In genomic region chr4:33147825-33148224, GRCm38 (mm10) we compare ENCODE assay signal across 9 mouse cellular contexts. TPM values are rescaled to one million over a fixed set of nuclear protein-coding genes. Genes with fewer than 3 reads are reported as not detected.
DNase-seq lines count a peak whose midpoint lies in the region; ATAC-seq and TF ChIP-seq lines count a peak whose summit lies in the region.
"Had no signal": no experiment of that assay in that cellular context is flagged by ENCODE, and none has a peak within 500 bp of the region (broad histone marks: within the 10 kb centered on the region; RNA-seq: fewer than 3 reads in every experiment).

No protein-coding gene starts in this region.

- no peak for TF ChIP-seq POLR2A in CH12.LX (IDR thresholded peaks at IDR 0.05; ENCODE audit: low read depth, low read length)

- dilution Hi-C loops in CH12.LX (cut with MboI; ENCODE audit: extremely low pct_ligation_motif_present, extremely low pct_unique_long_range_greater_than_20kb, low sequenced_read_pairs): no loop called here

- H3K27ac ChIP-seq in CH12.LX (ENCODE audit: insufficient read depth, low read depth): no peak overlapping the region
- H3K27ac ChIP-seq: macrophage had no signal

- no peak for TF ChIP-seq EP300 in CH12.LX (IDR thresholded peaks at IDR 0.05; ENCODE audit: low read length)

- H3K36me3 ChIP-seq in CH12.LX (replicated peaks in 1 of 2; ENCODE audit: control insufficient read depth in 1 of 2, insufficient read depth in 1 of 2, low read length in 1 of 2): no peaks in the 10 kb centered on the region

- peak; percentile 61 to 67 for TF ChIP-seq CTCF in CH12.LX (conservative IDR thresholded peaks at IDR 0.05 in 1 of 2, IDR thresholded peaks at IDR 0.05 in 1 of 2; ENCODE audit: low read depth in 2 of 2, low read length in 2 of 2)

- ATAC-seq in activated CD4-positive, CD25-positive, alpha-beta regulatory T cell, adult 4 months: peak; percentile 30
- no peak for ATAC-seq in monocyte, adult 5-6 weeks (replicated peaks; ENCODE audit: insufficient number of reproducible peaks, low FRiP score, low TSS enrichment, poor library complexity, severe bottlenecking)

- H3K4me3 ChIP-seq in CH12.LX (replicated peaks in 1 of 3; ENCODE audit: low read depth in 2 of 3, low read length in 2 of 3, poor library complexity in 1 of 3): no peak overlapping the region

- no peak overlapping the region for H3K4me2 ChIP-seq in CH12.LX (ENCODE audit: insufficient read depth, low read depth, poor library complexity, severe bottlenecking)

- no peak overlapping the region for H3K9ac ChIP-seq in CH12.LX (ENCODE audit: insufficient read depth, low read depth)

- H3K4me1 ChIP-seq in CH12.LX (ENCODE audit: control insufficient read depth in 1 of 2, insufficient read depth in 2 of 2): peaks cover 23 to 45% of the 10 kb centered on the region in 2 experiments

- TF ChIP-seq RAD21 in CH12.LX (IDR thresholded peaks at IDR 0.05; ENCODE audit: low read depth, low read length): peak; percentile 51

- H3K9me3 ChIP-seq in CH12.LX (replicated peaks; ENCODE audit: low read length): no peaks in the 10 kb centered on the region

- H3K27me3 ChIP-seq in CH12.LX (replicated peaks): peaks cover 3% of the 10 kb centered on the region

- in situ Hi-C loops in CH12.LX (cut with MboI; ENCODE audit: low pct_ligation_motif_present, low pct_unique_long_range_greater_than_20kb, low sequenced_read_pairs): loop anchor here (10.0 kb wide), 1 partner anchor 137 kb away; no protein-coding TSS in a partner anchor

- H3K79me2 ChIP-seq in CH12.LX (replicated peaks; ENCODE audit: control insufficient read depth, extremely low read depth, insufficient read depth, poor library complexity, severe bottlenecking): no peaks in the 10 kb centered on the region

- peak; percentile 55 for DNase-seq in layer of hippocampus, adult 11-12 months (ENCODE audit: low spot score)
- no peak for DNase-seq in layer of hippocampus, adult 9-10 months (ENCODE audit: low spot score)
- DNase-seq in CH12.LX (ENCODE audit: extremely low read depth): peak; percentile 83
- peak; percentile 34 for DNase-seq in embryo, embryonic 9.5 days (ENCODE audit: extremely low spot score)
- DNase-seq in layer of hippocampus, postnatal 10 days (ENCODE audit: low spot score in 2 of 2): peak; percentile 54 to 61
- peak; percentile 80 for DNase-seq in retina, postnatal 1 day

TF ChIP-seq in CH12.LX, 34 proteins besides CTCF, POLR2A, EP300 and RAD21:
- no peak for TF ChIP-seq MYC (IDR thresholded peaks at IDR 0.05; ENCODE audit: low read depth, low read length)
- TF ChIP-seq ELF1 (IDR thresholded peaks at IDR 0.05; ENCODE audit: low read depth, low read length): no peak
- TF ChIP-seq NRF1 (IDR thresholded peaks at IDR 0.05; ENCODE audit: low read depth, low read length): no peak
- TF ChIP-seq UBTF (IDR thresholded peaks at IDR 0.05; ENCODE audit: low read depth, low read length): no peak
- TF ChIP-seq USF2 (conservative IDR thresholded peaks at IDR 0.05; ENCODE audit: low read depth, low read length): no peak
- TF ChIP-seq USF1 (IDR thresholded peaks at IDR 0.05; ENCODE audit: low read depth, low read length): no peak
- no peak for TF ChIP-seq ZMIZ1 (IDR thresholded peaks at IDR 0.05; ENCODE audit: low read depth, low read length)
- no peak for TF ChIP-seq NELFE (IDR thresholded peaks at IDR 0.05; ENCODE audit: low read depth, low read length)
- no peak for TF ChIP-seq MAX (IDR thresholded peaks at IDR 0.05; ENCODE audit: low read length)
- no peak for TF ChIP-seq CHD1 (IDR thresholded peaks at IDR 0.05; ENCODE audit: low read depth, low read length)
- TF ChIP-seq ETS1 (conservative IDR thresholded peaks at IDR 0.05; ENCODE audit: low read depth, low read length): no peak
- no peak for TF ChIP-seq KAT2A (IDR thresholded peaks at IDR 0.05; ENCODE audit: insufficient replicate concordance, low read length)
- TF ChIP-seq SIN3A (IDR thresholded peaks at IDR 0.05; ENCODE audit: low read length): 0 out of 2 replicates have a peak, but pooled peaks have one; percentile 26
- TF ChIP-seq IRF4 (IDR thresholded peaks at IDR 0.05; ENCODE audit: low read depth, low read length): no peak
- TF ChIP-seq SMC3 (IDR thresholded peaks at IDR 0.05; ENCODE audit: low read depth, low read length): peak; percentile 61
- TF ChIP-seq MAFK (IDR thresholded peaks at IDR 0.05; ENCODE audit: insufficient replicate concordance, low read length): no peak
- TF ChIP-seq MEF2A (IDR thresholded peaks at IDR 0.05; ENCODE audit: borderline replicate concordance, low read depth, low read length): no peak
- peak; percentile 27; the same call in 1 of the 2 replicates for TF ChIP-seq MAZ (IDR thresholded peaks at IDR 0.05; ENCODE audit: low read depth, low read length)
- TF ChIP-seq ZKSCAN1 (IDR thresholded peaks at IDR 0.05; ENCODE audit: borderline replicate concordance, low read depth, low read length): no peak
- no peak for TF ChIP-seq TCF12 (IDR thresholded peaks at IDR 0.05; ENCODE audit: low read depth, low read length)
- no peak for TF ChIP-seq CHD2 (IDR thresholded peaks at IDR 0.05; ENCODE audit: low read length)
- TF ChIP-seq ZNF384 (IDR thresholded peaks at IDR 0.05; ENCODE audit: low read depth, low read length): no peak
- no peak for TF ChIP-seq RCOR1 (conservative IDR thresholded peaks at IDR 0.05; ENCODE audit: low read depth, low read length)
- no peak for TF ChIP-seq TBP (conservative IDR thresholded peaks at IDR 0.05; ENCODE audit: low read depth, low read length)
- no peak for TF ChIP-seq MXI1 (IDR thresholded peaks at IDR 0.05; ENCODE audit: low read depth, low read length)

RNA-seq across cellular contexts. Expression of gene Gabrr1, which starts 15.5 kb away (rescaled TPM):
- total RNA-seq in CH12.LX (2012; rRNA removed): 43.3 and 52.3 TPM in 2 replicates
- 76.9 and 82.0 TPM in 2 replicates for total RNA-seq in CH12.LX (2014; rRNA removed)
- 112 and 114 TPM in 2 replicates for polyA plus RNA-seq in CH12.LX (2012; ENCODE audit: insufficient read length, low read depth)
- not detected for polyA plus RNA-seq in activated CD4-positive, CD25-positive, alpha-beta regulatory T cell, adult 4 months (2017; shearing (Covaris generic))
- under 1 TPM; 0.25 to 0.42 TPM for total RNA-seq in layer of hippocampus, postnatal 10 days (2021)
- not detected in 3 replicates for total RNA-seq in monocyte, adult 5-6 weeks (2017)
- polyA plus RNA-seq: macrophage had no signal

RNA-seq across cellular contexts. Expression of gene Pm20d2, which starts 41.7 kb away (rescaled TPM):
- total RNA-seq in CH12.LX (2012; rRNA removed) (0.55 and 0.59 TPM in 2 replicates), CH12.LX (2014; rRNA removed) (0.22 and 0.32 TPM in 2 replicates)
- 0.16 TPM in 1 of 2 replicates, not detected in the other for polyA plus RNA-seq in CH12.LX (2012; ENCODE audit: insufficient read length, low read depth)
- polyA plus RNA-seq in activated CD4-positive, CD25-positive, alpha-beta regulatory T cell, adult 4 months (2017; shearing (Covaris generic)): not detected
- total RNA-seq in layer of hippocampus, postnatal 10 days (2021): 10 to 100 TPM; 10.6 to 11.1 TPM
- total RNA-seq in monocyte, adult 5-6 weeks (2017): not detected in 3 replicates
- polyA plus RNA-seq: macrophage had no signal

Comparison
In these comparisons a context has a peak if more than half of its experiments do, and no peak if none do; other contexts are left out.
1. RNA of gene Gabrr1, which starts 15.5 kb away (total RNA-seq): 43.3 to 82.0 TPM in CH12.LX; 0.25 to 0.42 TPM in layer of hippocampus, postnatal 10 days and not detected in monocyte, adult 5-6 weeks; every median in the first group is over 10 times any median in the second.
2. RNA of gene Pm20d2, which starts 41.7 kb away (total RNA-seq): 10.6 to 11.1 TPM in layer of hippocampus, postnatal 10 days; 0.22 to 0.59 TPM in CH12.LX and not detected in monocyte, adult 5-6 weeks; every median in the first group is over 4 times any median in the second.